Mouse (Mus musculus) adrenal gland, adult (tissue): ENCODE results near the gene Cldn9.

ENCODE experiments used
- DNase-seq, 2 experiments: peaks; one replicate each; pipeline ENCODE4 v3.0.0; 2022 to 2023; ENCODE audit warnings: low spot score in 1 of 2; ENCODE audit not compliant: inconsistent age in 2 of 2

Gene Cldn9

GRCm38 (mm10) chr17:23654001-23654400, 29.8 kb downstream of the Cldn9 start:
- no peak for DNase-seq

GRCm38 (mm10) chr17:23653324-23653723, 30.5 kb downstream of the Cldn9 start:
- no peak for DNase-seq

DNA sequence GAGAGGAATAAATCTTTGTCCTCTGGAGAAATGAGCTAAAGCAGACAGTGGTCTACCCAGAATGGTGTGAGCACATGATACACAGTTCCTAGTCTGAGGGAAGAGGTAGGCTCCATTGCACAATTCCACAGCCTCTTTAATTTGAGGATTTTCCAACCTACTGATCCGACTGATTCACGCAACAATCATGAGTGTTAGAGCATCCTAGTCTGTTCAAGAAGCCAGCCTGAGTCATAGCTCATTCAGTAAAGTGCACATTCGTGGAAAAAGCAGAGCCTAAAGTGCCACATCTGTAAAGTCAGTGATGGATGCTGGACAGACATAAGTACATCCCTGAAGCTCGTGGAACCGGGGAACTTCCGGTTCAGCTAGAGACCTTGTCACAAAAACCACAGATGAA, 32.5 kb downstream of the Cldn9 start:
- DNase-seq, result no peak

DNA sequence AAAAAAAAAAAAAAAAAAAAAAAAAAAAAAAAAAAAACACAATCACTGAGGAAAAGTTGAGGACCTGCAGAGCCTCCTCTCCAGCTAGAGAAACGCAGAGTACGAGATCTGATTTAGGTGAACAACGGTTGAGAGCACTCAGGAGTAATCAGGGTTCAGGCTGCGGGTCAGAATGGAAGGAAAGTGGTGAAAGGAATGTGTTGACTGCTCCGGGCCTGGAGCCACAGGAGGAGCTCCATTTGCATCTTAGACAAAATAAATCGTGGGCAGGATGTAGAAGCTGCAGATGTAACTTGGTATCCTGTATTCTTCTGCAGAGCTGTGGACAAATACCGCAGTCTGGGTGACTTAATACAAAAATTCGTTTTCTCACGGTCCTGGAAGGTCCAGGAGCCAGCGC, 37.9 kb downstream of the Cldn9 start:
- no peak for DNase-seq

DNA sequence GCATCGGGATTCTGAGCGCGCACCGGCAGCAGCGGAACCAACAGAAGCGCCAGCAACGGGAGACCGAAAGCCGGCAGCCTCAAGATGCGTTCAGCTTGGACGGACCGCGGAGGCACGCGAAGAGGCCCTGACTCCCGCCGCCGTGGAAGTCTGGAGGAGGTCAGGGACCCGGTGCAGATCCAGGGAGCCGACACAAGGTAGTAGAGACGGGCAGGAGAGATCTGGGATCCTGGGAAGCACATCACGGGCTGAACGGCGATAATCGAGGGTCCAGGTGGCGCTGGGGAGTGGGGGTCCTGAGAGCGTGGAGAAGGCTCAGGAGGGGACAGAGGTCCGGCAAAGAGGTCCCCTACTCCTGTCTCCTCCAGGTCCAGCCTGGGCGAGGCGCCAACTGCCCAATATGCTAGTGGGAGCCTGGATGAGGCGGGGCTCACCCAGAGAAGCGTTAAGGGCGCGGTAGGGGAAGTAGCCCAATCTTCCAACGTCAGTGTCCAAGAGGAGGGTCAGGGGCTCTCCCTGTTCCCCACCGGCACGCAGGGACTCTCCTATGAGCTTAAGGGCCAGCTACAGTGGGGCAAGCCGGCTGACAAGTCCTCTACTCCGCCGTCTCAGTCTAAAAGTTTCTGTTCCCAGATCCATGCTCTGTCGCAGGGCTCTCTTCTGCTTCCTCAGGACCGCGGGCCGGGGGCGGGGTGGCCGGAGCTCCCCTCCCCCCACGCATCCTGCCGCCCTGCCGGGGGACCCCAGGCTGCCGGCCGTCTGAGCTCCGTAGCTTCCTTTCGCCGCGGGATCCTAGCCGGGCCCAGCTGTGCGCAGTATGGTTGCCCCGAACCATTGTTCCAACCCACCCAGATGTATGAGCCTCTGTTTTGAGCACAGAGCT, 39.0 kb downstream of the Cldn9 start, which contains the start of gene Mmp25:
Gene Mmp25, minus strand, starts transcription at position 665 of the 883 bp plus-strand sequence.
- DNase-seq, result peak in 1 of 2 experiments; percentile 44
